Mouse (Mus musculus) yolk sac, embryonic 10.5 days (tissue): ENCODE measurements at regions not wholly inside any gene's neighbourhood (a gene's known extent, or its start where the extent isn't known, plus 50 kb on each side); places are given as distances from the start of the nearest gene placed in this dataset.

Source experiments
- DNase-seq: peaks from one replicate; pipeline ENCODE4 v3.0.0-alpha.2; 2017; ENCODE audit warnings: low spot score

- no peak for DNase-seq
Measured at GRCm38 (mm10) chr6:84514623-84515022, 79.1 kb downstream of the Cyp26b1 start.

GRCm38 (mm10) chr6:84508598-84508997 lies 85.1 kb downstream of the Cyp26b1 start:
- no peak for DNase-seq

- no peak for DNase-seq
Measured at GRCm38 (mm10) chr6:84506675-84507074, 87.0 kb downstream of the Cyp26b1 start.

GRCm38 (mm10) chr6:84500255-84500886 lies 93.3 kb downstream of the Cyp26b1 start:
- DNase-seq = peak; percentile 2

GRCm38 (mm10) chr6:84498076-84498475 lies 95.6 kb downstream of the Cyp26b1 start:
- DNase-seq = no peak

GRCm38 (mm10) chr6:84493676-84494075 lies 100.0 kb downstream of the Cyp26b1 start:
- no peak for DNase-seq

GRCm38 (mm10) chr6:84493169-84493568 lies 100.5 kb downstream of the Cyp26b1 start:
- DNase-seq = no peak

- no peak for DNase-seq
Measured at GRCm38 (mm10) chr6:84492594-84492993, 101.1 kb downstream of the Cyp26b1 start.

- no peak for DNase-seq
Measured at GRCm38 (mm10) chr6:84491106-84491505, 102.6 kb downstream of the Cyp26b1 start.

GRCm38 (mm10) chr6:84481205-84481604 lies 112.5 kb downstream of the Cyp26b1 start:
- DNase-seq = no peak

- no peak for DNase-seq
Measured at GRCm38 (mm10) chr6:84477072-84477471, 116.6 kb downstream of the Cyp26b1 start.

GRCm38 (mm10) chr6:84476466-84476865 lies 117.2 kb downstream of the Cyp26b1 start:
- no peak for DNase-seq

GRCm38 (mm10) chr6:84474835-84475234 lies 118.9 kb downstream of the Cyp26b1 start:
- no peak for DNase-seq

GRCm38 (mm10) chr6:84473171-84473570 lies 120.5 kb downstream of the Cyp26b1 start:
- DNase-seq = no peak

GRCm38 (mm10) chr6:84472287-84472686 lies 121.4 kb downstream of the Cyp26b1 start:
- DNase-seq = no peak

- no peak for DNase-seq
Measured at GRCm38 (mm10) chr6:84467319-84467718, 126.4 kb downstream of the Cyp26b1 start.

GRCm38 (mm10) chr6:84466223-84466622 lies 127.5 kb downstream of the Cyp26b1 start:
- no peak for DNase-seq

- DNase-seq = no peak
Measured at GRCm38 (mm10) chr6:84465596-84465995, 128.1 kb downstream of the Cyp26b1 start.

GRCm38 (mm10) chr6:84463592-84464367 lies 129.9 kb downstream of the Cyp26b1 start:
- DNase-seq = no peak

- DNase-seq = no peak
Measured at GRCm38 (mm10) chr6:84456803-84457202, 136.9 kb downstream of the Cyp26b1 start.

- no peak for DNase-seq
Measured at GRCm38 (mm10) chr6:84445093-84445492, 148.6 kb downstream of the Cyp26b1 start.

- no peak for DNase-seq
Measured at GRCm38 (mm10) chr6:84442667-84443066, 151.0 kb downstream of the Cyp26b1 start.

GRCm38 (mm10) chr6:84441721-84442480 lies 151.8 kb downstream of the Cyp26b1 start:
- no peak for DNase-seq
